Mouse (Mus musculus): ENCODE measurements around the gene Ntn1.

The Ntn1 gene

DNA sequence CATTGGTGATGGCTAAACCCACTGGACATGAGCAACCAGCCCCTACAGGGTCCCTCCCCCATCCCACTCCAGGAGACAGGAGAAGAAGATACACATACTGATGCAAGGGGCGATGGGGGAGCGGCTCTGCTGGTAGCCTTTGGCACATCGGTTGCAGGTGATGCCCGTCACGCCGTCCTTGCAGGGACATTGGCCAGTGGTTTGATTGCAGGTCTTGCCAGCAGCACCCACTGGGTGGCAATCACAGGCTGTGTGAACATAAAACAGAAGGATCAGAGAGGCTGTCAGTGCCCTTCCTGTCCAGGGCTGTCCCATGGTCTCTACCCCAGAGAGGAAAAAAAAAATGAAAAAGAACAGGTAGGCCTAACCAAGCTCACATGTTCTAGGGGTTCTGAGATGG, 140.2 kb downstream of the Ntn1 start:
- no peak for DNase-seq

DNA sequence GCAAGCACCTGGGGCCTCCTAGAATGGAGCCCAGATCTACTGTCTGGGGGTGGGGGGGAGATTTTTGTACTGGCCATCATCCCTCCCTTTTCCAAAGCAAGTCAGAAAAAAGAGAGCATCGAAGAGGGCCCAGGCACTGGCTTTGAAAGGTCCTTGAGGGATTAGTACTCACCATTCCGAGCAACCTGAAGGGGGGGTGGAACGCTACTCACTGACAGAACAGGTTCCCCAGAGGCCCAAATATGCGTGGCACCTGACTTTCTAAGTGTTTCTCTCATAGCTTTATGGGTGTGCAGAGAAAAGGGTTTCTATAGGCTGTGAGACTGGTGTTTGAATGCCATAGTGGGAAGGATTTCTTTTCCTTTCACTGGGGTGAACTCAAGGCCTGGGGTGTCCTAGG, 142.1 kb downstream of the Ntn1 start:
- DNase-seq = no peak

DNA sequence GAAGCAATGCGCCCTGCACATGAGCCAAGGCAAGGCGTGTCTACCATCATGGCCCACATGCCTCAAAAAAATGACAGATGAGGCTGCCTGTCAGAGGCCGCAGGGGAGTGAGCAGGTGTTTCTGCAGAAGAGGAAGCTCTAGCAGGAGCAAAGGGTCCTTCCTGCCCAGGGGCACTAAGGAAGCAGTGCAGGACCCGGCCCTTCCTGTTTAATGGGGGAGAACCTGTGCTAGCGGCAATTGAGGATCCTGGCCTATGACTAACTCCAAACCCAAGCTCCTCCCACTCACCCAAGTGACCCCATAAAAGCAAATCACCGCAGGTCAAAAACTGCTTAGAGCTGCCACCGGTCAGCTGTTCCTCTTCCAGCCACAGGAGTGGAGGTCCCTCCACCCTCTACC, 147.1 kb downstream of the Ntn1 start:
- DNase-seq = peak; percentile 24 to 39

DNA sequence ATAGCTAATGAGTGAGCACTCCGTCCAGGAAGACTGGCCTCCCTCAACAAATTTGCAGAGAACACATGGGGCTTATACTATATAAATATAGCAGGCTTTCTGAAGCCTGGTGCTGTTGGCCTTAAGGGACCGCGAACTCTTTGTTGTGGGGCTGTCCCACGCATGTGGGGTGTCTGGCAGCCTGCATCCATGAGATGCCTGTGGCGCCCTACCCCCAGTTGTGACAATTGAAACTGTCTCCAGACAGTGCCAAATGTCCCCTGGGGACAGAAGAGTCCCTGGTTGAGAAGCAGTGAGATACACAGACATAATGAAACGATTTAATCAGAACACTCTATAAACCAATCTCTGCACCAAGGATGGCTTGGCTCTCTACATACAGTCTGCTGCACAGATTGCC, 150.5 kb downstream of the Ntn1 start:
- no peak for DNase-seq

DNA sequence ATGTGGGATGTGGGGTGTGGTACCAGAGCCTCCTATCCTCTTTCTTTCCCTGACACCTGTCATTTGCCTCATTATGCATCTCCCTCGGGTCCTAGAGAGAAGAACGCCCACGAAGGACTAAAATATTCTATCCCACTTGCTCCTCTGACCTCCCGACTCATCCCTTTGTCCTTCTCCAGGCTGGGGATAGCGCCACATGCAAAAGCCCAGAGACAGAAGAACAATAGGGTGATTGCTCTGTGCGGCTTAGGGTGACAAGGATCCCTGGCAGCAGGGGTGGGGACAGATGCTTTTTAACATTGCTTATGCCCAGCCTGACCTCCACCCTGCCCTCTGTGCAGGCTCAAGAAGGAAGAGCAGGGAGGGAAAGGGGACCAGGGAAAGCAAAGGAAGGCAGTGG, 152.7 kb downstream of the Ntn1 start:
- no peak for DNase-seq

DNA sequence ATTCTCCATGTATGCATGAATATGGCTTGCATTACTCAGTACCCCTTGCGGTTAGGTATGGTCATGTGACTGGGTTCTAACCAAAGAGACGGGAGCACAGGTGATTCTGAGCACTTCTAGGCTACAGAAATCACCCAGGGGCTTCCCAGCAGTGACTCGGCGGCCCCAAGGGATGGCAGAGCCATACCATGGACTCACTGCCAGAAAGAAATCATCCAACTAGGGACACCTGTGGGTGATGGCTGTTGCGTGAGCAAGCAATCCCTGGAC, 155.7 kb downstream of the Ntn1 start:
- DNase-seq = no peak

DNA sequence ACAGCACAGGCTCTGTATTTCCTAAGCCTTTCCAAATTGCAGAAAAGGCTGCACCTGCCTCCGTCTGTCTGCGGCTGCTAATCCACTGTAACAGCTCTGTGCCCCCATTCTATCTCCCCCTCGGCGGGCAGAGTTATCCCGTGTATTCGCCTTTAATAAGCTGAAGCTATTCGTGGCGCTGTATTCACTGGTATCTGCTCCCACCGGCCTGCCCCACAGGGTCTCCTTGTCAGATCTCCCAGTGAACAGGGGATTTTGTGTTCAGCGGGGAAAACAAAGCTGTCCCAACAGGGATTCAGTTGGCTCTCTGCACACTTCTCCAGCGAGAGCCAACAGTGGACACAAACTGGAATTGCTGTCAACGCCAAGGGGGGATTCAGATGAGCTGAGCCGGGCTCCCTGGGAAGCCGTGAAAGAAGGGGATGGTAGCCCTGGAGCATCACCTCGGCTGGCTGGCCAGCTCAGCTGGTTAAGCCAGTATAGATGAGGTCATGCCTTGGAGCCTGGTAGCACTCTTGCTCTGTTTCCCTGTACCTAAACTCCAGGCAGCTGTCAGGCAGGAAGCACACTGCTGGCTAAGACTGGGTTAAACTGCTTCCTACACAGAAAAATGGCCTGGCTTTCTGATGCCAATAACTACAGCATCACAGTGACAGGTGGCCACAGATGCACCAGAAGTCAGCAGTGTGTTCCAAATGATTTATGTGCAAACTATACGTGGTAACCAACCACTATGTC, 156.2 kb downstream of the Ntn1 start:
- no peak for DNase-seq

DNA sequence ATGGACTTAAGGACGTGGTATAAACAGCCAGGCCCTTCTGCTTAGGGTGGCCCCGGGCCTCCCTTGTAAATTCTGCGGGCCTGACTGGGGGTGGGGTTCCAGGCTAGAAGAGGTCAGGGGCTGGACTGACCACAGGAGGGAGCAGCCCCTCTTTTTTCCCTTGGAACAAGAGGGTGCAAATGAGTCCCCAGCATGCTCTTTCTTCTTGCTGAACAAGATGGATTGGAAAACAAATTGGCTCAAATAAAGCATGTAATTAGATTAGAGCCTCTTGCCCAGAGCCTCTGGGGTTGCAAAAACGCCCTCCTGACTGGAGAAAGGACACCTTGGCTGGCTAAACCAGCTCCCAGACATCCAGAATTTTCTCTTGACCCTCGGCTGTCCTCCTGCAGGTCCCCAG, 160.9 kb downstream of the Ntn1 start:
- DNase-seq = no peak

DNA sequence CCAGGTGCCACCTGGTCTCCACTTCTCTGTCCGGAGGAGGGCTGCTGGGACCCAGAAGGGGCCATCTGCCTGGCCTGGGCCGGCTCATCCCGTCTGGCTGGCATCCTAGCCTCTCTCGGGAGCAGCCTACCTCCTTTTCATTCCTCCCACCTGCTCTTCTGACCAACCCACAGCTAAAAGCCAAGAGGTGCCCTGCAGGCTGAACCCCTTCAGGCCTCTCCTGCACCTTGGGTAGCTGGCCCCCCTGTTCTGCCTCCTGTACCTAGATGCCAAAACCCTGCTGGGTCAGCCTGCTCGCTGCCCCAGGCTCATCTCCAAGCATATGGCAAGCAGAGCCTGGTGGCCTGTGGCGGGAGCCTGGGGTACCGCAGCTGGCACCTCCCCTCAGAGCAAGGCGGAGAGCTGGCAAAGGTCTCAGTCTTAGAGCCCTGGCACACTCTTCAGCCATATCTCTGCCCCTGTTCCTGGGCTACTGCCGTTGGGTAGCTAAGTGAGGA, 167.1 kb downstream of the Ntn1 start:
- no peak for DNase-seq

DNA sequence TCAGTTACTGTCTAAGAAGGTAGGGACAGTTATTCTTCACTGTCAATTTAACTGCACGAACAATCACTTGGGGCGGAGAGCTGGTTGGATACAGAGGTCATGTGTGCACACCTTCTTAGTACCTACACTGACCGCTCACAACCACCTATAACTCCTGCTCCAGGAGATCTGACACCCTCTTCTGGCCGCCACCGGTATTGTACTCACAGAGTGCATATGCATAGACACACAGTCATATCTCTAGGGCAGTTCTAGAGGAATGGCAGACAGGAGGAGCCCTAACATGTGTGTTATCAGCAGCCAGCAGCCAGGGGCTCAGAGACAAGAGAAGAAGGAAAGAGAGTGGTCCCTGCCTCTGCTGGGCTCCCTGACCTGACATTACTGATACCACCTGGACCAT, 169.1 kb downstream of the Ntn1 start:
- no peak for DNase-seq

DNA sequence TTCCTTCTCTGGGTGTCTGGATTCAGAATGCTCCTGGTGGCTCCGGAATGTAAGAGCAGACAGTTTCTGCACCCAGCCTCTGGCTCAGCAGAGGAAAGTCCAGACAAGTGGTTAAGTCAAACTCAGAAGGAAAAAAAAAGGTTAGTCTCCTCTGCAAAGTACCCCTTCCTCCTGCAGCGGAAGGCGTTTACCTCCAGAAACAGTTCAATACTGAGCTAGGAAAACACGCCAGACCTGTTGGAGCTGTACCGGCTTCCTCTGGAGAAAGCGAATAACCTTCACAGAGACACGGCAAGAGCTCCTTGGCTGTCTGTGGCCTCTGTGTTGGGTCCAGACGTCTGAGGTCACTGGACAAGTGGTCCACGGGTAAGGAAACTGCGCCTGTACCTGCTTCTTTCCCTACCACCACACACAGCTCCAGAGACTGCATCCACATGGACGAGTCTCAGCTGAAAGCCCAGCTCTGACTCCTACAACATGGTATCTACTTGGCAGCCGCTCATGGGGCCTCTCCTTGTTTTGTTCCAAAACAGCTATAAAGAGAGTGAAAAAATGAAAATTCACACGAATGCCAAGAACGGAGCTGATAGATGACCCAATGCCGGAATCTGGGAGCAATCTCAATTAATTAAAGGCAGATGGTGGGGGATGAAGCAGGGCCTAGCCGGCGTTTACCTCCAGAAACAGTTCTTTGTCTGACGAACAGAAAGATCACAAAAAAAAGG, 171.5 kb downstream of the Ntn1 start:
- no peak for DNase-seq

DNA sequence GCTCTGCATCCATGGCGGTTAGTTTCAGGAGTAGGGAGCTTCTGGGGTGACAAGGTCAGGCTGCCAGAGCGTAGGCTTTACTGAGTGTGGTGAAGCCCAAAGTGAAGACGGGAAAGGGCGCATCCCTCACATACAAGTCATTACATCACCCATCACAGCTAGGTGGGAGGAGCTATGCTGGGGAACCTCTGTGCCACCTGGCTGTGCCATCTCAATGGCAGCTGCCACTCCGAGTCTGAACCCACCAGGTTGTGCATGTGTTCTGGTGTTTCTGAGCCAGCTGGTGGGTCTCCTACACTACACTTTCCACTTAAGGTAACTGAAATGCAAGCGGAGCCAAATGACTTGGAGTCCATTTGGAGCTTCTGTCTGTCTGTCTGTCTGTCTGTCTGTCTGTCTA, 172.8 kb downstream of the Ntn1 start:
- no peak for DNase-seq

DNA sequence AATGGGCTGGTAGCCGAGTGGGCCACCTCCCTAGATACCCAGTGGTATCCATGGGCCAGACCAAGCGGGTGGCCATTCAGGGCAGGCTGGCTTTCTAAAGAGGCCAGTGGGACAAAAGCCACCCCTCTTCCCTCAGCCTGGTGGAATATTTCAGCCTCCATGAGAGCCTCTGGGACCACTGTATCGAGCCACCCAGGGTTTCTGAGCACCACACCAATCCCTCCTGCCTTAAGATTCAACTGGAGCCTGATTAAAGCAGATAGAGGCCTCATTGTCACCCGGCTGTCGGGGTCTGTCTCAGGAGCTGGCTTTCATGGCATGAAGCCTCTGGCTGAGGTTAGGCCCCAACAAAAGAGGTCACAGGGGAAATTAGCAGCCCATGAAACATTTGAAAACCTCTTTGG, 174.0 kb downstream of the Ntn1 start:
- DNase-seq = no peak

DNA sequence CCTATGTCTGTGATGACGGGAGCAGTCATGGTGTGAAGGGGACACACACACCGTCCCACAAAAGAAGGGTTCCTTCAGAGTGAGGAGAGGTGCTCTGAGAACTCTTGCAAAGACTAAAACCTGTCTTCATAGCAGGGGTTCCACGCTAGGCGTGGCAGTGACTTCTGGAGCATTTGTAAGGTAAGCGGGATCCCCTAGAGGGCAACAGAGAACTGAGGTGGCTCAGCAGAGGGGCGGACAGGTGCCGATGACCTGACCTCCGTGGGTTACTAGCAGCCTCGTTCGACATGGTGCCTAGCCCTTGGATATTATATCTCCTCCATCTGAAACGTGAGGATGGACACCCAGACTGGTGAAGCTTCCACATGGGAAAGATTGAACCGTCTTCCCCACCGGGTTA, 177.5 kb downstream of the Ntn1 start:
- no peak for DNase-seq

DNA sequence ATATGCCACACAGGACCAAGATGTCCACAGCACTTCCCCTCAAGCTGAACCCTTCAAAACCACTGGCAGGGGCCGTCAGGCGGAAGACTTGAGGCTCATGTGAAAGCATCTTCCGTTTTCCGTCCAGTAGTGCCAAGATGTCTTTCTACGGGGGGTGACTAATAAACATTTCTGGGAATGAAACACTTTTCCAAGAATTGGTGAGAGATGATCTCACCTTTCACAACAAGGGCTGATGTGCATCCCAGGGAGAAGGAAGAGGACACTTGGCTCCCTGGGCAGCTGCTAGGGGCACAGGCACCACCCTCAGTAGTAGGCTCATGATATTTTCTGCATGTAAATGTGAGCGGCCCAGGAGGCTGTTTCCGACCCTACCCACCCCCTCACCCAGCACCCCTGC, 178.4 kb downstream of the Ntn1 start:
- DNase-seq = no peak

DNA sequence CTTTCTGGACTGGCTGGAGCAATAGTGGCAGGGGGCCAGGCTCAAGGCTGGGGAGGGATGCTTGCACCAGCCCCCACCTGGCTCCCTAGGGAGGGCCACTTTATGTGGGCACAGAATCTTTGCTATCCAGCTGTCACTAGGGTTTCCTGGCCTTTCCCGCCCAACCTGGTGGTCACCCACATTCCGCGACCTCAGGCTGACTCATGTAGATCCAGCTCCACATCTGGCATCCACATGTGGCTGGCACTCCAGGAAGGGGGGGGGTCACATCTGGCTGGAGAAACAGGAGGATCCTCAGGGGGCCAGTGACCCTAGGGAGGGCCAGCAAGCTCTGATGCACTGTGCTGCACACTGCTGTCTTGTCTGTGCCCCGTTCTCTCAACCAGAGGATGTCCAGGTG, 179.9 kb downstream of the Ntn1 start:
- DNase-seq = no peak

DNA sequence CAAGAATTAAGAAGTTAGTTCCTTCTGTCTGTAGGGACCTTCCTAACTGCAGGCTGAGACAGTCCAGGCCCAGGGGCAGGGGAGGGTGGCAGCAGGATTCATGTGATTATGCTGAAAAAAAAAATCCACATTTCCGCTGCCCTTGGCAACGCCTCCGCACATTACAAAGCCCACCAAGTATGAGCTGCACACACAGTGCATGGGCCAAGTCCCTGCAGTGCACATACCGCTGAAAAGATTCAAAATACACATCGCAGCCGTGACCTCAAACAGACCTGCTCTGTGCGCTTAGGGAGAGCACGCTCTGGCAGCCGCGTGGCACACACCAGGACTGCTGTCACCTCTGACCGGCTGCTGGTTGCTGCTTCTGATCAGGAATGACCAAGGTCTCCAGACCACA, 184.6 kb downstream of the Ntn1 start:
- no peak for DNase-seq

DNA sequence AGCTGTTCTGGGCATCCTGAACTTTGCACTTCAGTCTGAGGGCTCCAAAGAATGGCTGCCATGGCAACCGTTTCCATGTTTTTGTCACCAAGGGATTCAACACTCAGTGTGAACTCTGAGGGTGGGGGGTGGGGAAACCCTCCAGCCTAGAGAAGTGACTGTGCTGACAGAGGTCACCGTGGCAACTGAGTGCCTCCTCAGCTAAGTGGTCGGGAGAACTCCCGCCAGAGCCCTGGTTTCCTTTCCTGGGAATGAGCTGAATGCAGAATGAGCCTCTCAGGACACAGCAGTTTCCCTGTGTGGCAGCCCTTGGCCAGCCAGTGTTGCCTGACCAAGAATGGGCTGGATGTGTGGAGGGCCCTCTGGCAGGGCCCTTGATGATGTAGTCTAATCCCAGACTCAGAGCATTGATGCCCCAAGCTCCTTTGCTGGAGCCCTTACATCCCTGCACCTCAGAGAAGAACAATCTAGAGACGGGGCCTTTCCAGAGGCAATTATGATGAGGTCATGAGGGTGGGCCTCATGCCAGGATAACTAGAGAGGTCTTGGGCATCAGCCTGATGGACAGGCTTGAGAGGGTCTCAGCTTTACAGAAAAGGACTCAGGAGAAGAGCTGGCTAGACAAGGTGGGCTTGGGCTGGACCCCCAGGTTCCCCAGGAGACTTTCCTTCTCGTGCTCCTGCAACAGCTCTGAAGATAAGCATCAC, 185.3 kb downstream of the Ntn1 start:
- DNase-seq = no peak

DNA sequence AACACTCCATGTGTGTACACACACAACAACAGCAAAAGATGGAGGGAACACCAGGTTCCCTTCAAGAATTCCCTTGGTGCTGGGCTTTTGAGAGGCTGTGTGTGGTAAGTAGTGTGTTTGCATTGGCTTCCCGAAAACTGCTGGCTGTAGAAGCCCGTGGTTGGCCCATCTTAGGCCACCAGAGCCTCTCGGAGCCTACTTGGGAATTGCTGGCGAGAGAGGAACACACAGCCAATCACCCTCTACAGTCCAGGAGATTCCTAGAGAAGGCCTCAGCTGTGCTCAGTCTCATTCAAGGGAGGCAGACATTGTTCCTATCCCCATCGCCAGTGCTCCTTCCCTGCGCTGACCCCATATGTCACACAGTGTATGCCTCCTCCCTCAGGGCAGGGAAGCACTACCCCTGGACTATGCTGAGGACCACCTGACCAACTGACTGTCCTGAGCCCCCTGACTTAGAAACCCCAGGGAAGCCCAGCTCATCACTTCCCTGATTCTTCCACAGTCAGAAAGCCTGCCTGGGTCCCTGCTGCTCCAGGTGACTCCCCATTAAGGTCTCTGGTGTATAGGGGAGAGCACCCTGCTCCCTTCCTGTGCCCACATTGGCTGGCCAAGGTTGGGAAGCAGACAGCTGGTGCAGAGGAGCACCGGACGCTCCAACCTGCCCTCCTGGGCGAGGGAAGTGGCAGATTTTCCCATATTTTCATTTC, 186.0 kb downstream of the Ntn1 start:
- no peak for DNase-seq

DNA sequence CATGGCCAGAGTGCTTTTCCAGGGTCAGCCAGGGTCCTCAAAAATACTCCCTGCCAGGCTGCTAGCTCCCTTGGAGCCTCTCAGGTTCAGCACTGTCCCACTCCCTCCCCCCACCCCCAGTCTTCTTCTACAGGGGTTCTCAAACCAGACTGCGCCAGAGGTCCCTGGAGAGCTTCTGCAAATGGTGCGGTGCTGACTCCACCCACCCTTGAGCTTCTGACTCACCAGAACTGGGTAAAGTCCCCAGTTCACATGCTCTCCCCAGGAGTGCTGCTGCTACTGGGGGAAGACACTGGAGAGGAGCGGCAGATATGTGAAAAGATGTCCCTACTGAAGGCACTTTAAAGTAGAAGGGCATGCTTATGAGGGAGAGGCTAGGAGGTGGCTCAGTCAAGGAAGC, 186.7 kb downstream of the Ntn1 start:
- no peak for DNase-seq

DNA sequence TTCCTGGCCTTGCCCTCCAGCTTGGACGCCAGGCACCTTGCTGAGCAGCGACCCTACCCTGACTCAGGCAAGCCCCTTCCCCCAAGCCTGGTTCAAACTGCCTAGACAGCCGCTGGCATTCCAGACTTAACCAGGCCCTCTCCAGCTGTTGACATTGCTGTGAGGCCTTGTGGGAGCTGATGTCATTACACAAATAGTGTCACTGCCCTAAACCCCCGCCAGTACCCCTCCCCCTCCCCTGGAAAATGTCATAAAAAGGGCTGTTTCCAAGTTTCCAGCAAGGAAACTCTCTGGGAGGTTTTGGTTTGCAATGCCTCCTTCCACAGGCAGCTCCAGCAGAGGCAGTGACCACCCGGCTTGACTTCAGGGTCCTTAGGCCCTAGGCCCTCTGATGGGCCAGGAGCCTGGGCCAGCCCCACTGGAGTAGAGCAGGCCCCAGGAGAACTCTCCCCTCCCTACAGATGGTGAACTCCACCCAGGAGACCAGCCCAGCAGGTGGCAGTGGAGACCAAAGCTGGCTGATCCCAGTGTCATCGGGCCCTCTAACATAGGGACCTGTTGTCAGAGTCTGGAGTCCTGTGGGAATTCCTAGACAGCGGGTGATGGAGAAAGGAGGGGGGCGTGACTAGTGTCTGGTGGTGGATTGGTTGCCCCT, 188.6 kb downstream of the Ntn1 start:
- DNase-seq = peak in 1 of 2 experiments; percentile 71

DNA sequence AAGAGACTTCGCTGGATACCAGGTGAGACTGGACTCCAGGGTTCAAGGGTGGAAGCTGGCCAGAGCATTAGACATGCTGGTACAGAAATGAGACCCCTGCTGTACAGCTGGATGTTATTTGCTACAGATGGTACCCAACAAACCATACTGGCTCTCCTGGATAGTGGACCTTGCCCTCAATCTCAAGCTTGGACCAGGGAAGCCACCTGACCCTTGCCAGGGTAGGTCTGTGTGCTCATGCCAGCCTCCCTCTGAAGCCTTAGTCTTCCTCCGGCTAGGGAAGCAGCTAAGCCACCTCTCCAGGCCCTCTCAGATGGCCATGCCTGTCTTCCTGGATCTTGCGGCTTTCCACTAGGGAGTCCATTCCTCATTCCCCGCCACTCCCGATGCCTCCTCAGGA, 189.9 kb downstream of the Ntn1 start:
- no peak for DNase-seq

DNA sequence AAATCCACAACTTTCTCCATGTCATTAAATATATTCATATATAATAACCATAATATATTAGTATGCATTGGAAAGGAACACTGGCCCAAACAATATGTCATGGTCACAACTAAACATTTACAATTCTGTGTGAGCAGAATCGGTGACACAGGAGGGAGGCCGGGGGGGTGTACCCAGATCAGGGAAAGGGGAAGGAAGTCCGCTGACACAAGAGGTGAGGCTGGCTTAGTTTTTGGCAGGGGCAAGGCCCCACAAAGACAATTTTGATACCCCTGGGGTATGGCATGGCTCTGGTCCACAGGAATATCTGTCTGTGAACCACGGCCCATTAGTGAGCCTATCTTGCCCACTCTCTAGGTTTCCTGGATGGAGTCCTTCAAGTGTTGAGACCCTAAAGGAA, 191.1 kb downstream of the Ntn1 start:
- no peak for DNase-seq
